Mouse (Mus musculus) limb, embryonic 11.5 days (tissue): ENCODE measurements around the gene Plekha5. TPM values are rescaled to one million over a fixed set of nuclear protein-coding genes. Genes with fewer than 3 reads are reported as not detected.
A peak's percentile ranks its signal among the peaks of the same experiment; 100 is the strongest.

Source experiments
- ATAC-seq: fragments of 200-750 bp; cut with Nextera tagmentation; 2 replicates; pipeline ENCODE4 v1.8.0; 2017; ENCODE audit warnings: low read depth; ENCODE audit not compliant: insufficient number of reproducible peaks, low FRiP score, low TSS enrichment
- DNase-seq: peaks from one replicate; pipeline ENCODE4 v3.0.0-alpha.2; 2015; ENCODE audit warnings: low spot score
- H3K27ac ChIP-seq: fragments of 300-500 bp; sonication (generic); replicated peaks from 2 replicates; pipeline ENCODE4 v1.5.1; 2014; ENCODE audit warnings: low read depth, mild to moderate bottlenecking, low read length
- H3K27me3 ChIP-seq: fragments of 300-500 bp; sonication (generic); 2 replicates; pipeline ENCODE4 v1.6.1; 2014; ENCODE audit warnings: mild to moderate bottlenecking, low read length, mixed read lengths; ENCODE audit not compliant: control insufficient read depth, insufficient read depth
- H3K36me3 ChIP-seq: fragments of 300-500 bp; sonication (generic); 2 replicates; pipeline ENCODE4 v1.6.1; 2014; ENCODE audit warnings: mild to moderate bottlenecking, low read length, moderate library complexity, mixed read lengths; ENCODE audit not compliant: control insufficient read depth, insufficient read depth
- H3K4me1 ChIP-seq: fragments of 300-500 bp; sonication (generic); 2 replicates; pipeline ENCODE4 v1.6.1; 2014; ENCODE audit warnings: low read length, mixed read lengths; ENCODE audit not compliant: control insufficient read depth, insufficient read depth
- H3K4me2 ChIP-seq: fragments of 300-500 bp; sonication (generic); 2 replicates; pipeline ENCODE4 v1.6.1; 2014; ENCODE audit warnings: low read depth, mild to moderate bottlenecking, moderate library complexity; ENCODE audit not compliant: severe bottlenecking
- H3K4me3 ChIP-seq: fragments of 300-500 bp; sonication (generic); 2 replicates; pipeline ENCODE4 v1.5.1; 2014; ENCODE audit warnings: low read depth, low read length
- H3K9ac ChIP-seq: fragments of 300-500 bp; sonication (generic); 2 replicates; pipeline ENCODE4 v1.6.1; 2014; ENCODE audit warnings: mild to moderate bottlenecking, low read length
- H3K9me3 ChIP-seq: fragments of 300-500 bp; sonication (generic); 2 replicates; pipeline ENCODE4 v1.6.1; 2016; ENCODE audit warnings: low read length; ENCODE audit not compliant: control insufficient read depth
- WGBS: fragments of 180-500 bp; shearing (Covaris S2); extraction: QIAGEN DNeasy Blood & Tissue Kit; methylation state at CpG from one replicate; pipeline ENCODE4 v1.1.7; 2014; 5-methylcytosine and 5-hydroxymethylcytosine counted together
- polyA plus RNA-seq: library from polyadenylated mRNA; unstranded; fragments of >200 nt; fragmentation: Nextera tagmentation; extraction: Ambion mirVana; gene quantifications from 2 replicates; pipeline ENCODE4 v1.2.1, GENCODE M21; 2014

The Plekha5 gene
- polyA plus RNA-seq, 1 experiment from 2014 or later = 54.5 TPM

- Histone ChIP-seq H3K27me3 (no peaks in the 10 kb centered on the region), H3K9ac (no peak overlapping the region), H3K4me1 (no peaks in the 10 kb centered on the region; the same call in 1 of the 2 replicates), H3K36me3 (no peaks in the 10 kb centered on the region), H3K27ac (no peak overlapping the region), H3K4me2 (no peak overlapping the region), H3K9me3 (no peaks in the 10 kb centered on the region), H3K4me3 (no peak overlapping the region)
- 76% methylated on average over 7 of the region's 7 CpGs for WGBS
- ATAC-seq (no peak), DNase-seq (no peak)
Observed at GRCm38 (mm10) chr6:140501841-140502240, 78.0 kb downstream of the Plekha5 start.

GRCm38 (mm10) chr6:140504796-140505195, 80.9 kb downstream of the Plekha5 start:
- H3K9me3 ChIP-seq = no peaks in the 10 kb centered on the region
- H3K4me3 ChIP-seq = no peak overlapping the region
- no peaks in the 10 kb centered on the region for H3K27me3 ChIP-seq
- H3K27ac ChIP-seq = no peak overlapping the region
- no peaks in the 10 kb centered on the region for H3K36me3 ChIP-seq
- DNase-seq = no peak
- WGBS = 83% methylated on average over 10 of the region's 10 CpGs
- H3K9ac ChIP-seq = no peak overlapping the region
- peaks cover 21% of the 10 kb centered on the region for H3K4me1 ChIP-seq
- ATAC-seq = no peak
- no peak overlapping the region for H3K4me2 ChIP-seq

GRCm38 (mm10) chr6:140507605-140508004, 83.8 kb downstream of the Plekha5 start:
- no peak overlapping the region for H3K27ac ChIP-seq
- no peak overlapping the region for H3K9ac ChIP-seq
- ATAC-seq (no peak), DNase-seq (no peak)
- 44% methylated on average over 3 of the region's 3 CpGs for WGBS
- H3K4me1 ChIP-seq = peaks cover 21% of the 10 kb centered on the region
- H3K27me3 ChIP-seq = no peaks in the 10 kb centered on the region
- no peak overlapping the region for H3K4me2 ChIP-seq
- no peaks in the 10 kb centered on the region for H3K9me3 ChIP-seq
- no peaks in the 10 kb centered on the region for H3K36me3 ChIP-seq
- H3K4me3 ChIP-seq = no peak overlapping the region

- no peak overlapping the region for H3K4me2 ChIP-seq
Observed at GRCm38 (mm10) chr6:140508475-140509150, 84.8 kb downstream of the Plekha5 start.

GRCm38 (mm10) chr6:140509151-140509530, 85.3 kb downstream of the Plekha5 start:
- H3K36me3 ChIP-seq = no peaks in the 10 kb centered on the region
- DNase-seq (no peak), ATAC-seq (no peak)
- H3K9me3 ChIP-seq = no peaks in the 10 kb centered on the region
- H3K4me1 ChIP-seq = peaks cover 22% of the 10 kb centered on the region
- H3K27ac ChIP-seq = peak overlapping the region; percentile 47; the same call in 1 of the 2 replicates
- H3K4me3 ChIP-seq = no peak overlapping the region
- no peak overlapping the region for H3K4me2 ChIP-seq
- WGBS = 21% methylated on average over 9 of the region's 9 CpGs
- no peaks in the 10 kb centered on the region for H3K27me3 ChIP-seq
- no peak overlapping the region for H3K9ac ChIP-seq

More at GRCm38 (mm10) chr6:140508475-140509150, 84.8 kb downstream of the Plekha5 start:
- H3K4me1 ChIP-seq = peaks cover 21% of the 10 kb centered on the region
- H3K4me3 ChIP-seq = no peak overlapping the region
- no peak overlapping the region for H3K9ac ChIP-seq
- DNase-seq (no peak), ATAC-seq (no peak)
- no peaks in the 10 kb centered on the region for H3K27me3 ChIP-seq
- H3K36me3 ChIP-seq = no peaks in the 10 kb centered on the region
- 61% methylated on average over 13 of the region's 13 CpGs for WGBS
- peak overlapping the region; percentile 47; the same call in 1 of the 2 replicates for H3K27ac ChIP-seq
- no peaks in the 10 kb centered on the region for H3K9me3 ChIP-seq

- Histone ChIP-seq H3K36me3 (no peaks in the 10 kb centered on the region), H3K4me2 (no peak overlapping the region), H3K27me3 (no peaks in the 10 kb centered on the region), H3K27ac (no peak overlapping the region), H3K4me1 (peaks cover 28% of the 10 kb centered on the region), H3K4me3 (no peak overlapping the region), H3K9me3 (no peaks in the 10 kb centered on the region), H3K9ac (no peak overlapping the region)
- DNase-seq = no peak
- WGBS = 75% methylated on average over 1 of the region's 1 CpGs
- ATAC-seq = no peak
Observed at GRCm38 (mm10) chr6:140512016-140512415, 88.2 kb downstream of the Plekha5 start.

- Histone ChIP-seq H3K4me3 (no peak overlapping the region), H3K4me2 (no peak overlapping the region), H3K36me3 (no peaks in the 10 kb centered on the region), H3K27ac (no peak overlapping the region), H3K4me1 (peaks cover 27% of the 10 kb centered on the region), H3K9ac (no peak overlapping the region), H3K27me3 (no peaks in the 10 kb centered on the region), H3K9me3 (no peaks in the 10 kb centered on the region)
- WGBS = 69% methylated on average over 8 of the region's 8 CpGs
- ATAC-seq (no peak), DNase-seq (no peak)
Observed at GRCm38 (mm10) chr6:140512427-140512826, 88.6 kb downstream of the Plekha5 start.

GRCm38 (mm10) chr6:140514205-140515110, 90.6 kb downstream of the Plekha5 start:
- ATAC-seq (no peak), DNase-seq (peak; percentile 54)
- no peaks in the 10 kb centered on the region for H3K36me3 ChIP-seq
- no peak overlapping the region for H3K4me3 ChIP-seq
- no peaks in the 10 kb centered on the region for H3K27me3 ChIP-seq
- peaks cover 19% of the 10 kb centered on the region for H3K4me1 ChIP-seq
- no peaks in the 10 kb centered on the region for H3K9me3 ChIP-seq
- 12% methylated on average over 8 of the region's 8 CpGs for WGBS
- H3K4me2 ChIP-seq = no peak overlapping the region
- peak overlapping the region; percentile 47; the same call in 1 of the 2 replicates for H3K9ac ChIP-seq
- 0 out of 2 replicates have a peak overlapping the region, but pooled peaks have one; percentile 21 for H3K27ac ChIP-seq
